Mouse (Mus musculus): Measurements from ENCODE around the gene Phf19.

Phf19 gene

GRCm38 (mm10) chr2:34884186-34884585, 29.6 kb downstream of the Phf19 start:
- CTCF ChIA-PET = interaction anchor here (0.6 to 2.3 kb wide), 5 partner anchors 13 to 59 kb away, joined by 3 to 10 read pairs (median 4); no protein-coding TSS in a partner anchor
- POLR2A ChIA-PET = interaction anchor here in 2 of 4 experiments (1.0 to 1.6 kb wide), 3 partner anchors 10 to 21 kb away, joined by 3 to 8 read pairs (median 4); partner anchors contain the start of genes Cutal (in 1 of the 2) and Psmd5 (in 1 of the 2)

- CTCF ChIA-PET = no interaction called here
These were observed 30.6 kb downstream of the Phf19 start for GRCm38 (mm10) chr2:34883190-34883589.

GRCm38 (mm10) chr2:34882757-34883156, 31.1 kb downstream of the Phf19 start:
- CTCF ChIA-PET = no interaction called here
- POLR2A ChIA-PET = interaction anchor here in 3 of 4 experiments (0.7 to 4.7 kb wide), 4 partner anchors 11 to 90 kb away, joined by 3 to 37 read pairs (median 4); no protein-coding TSS in a partner anchor

More at GRCm38 (mm10) chr2:34883190-34883589, 30.6 kb downstream of the Phf19 start:
- POLR2A ChIA-PET = interaction anchor here in 2 of 4 experiments (1.0 to 1.6 kb wide), 3 partner anchors 9 to 89 kb away, joined by 3 to 8 read pairs (median 3); partner anchors contain the start of genes Cutal (in 1 of the 2) and Psmd5 (in 1 of the 2)

- ChIA-PET CTCF (interaction anchor here in 2 of 4 experiments (0.8 to 1.5 kb wide), 2 partner anchors 18 to 20 kb away, joined by 3 to 4 read pairs; no protein-coding TSS in a partner anchor), POLR2A (interaction anchor here in 2 of 4 experiments (1.2 to 4.7 kb wide), 4 partner anchors 9 to 35 kb away, joined by 3 to 37 read pairs (median 9); no protein-coding TSS in a partner anchor)
These were observed 33.8 kb downstream of the Phf19 start for GRCm38 (mm10) chr2:34880054-34880453.

- ChIA-PET CTCF (interaction anchor here in 2 of 4 experiments (0.5 to 0.7 kb wide), 3 partner anchors 10 to 248 kb away, joined by 3 to 4 read pairs (median 4); no protein-coding TSS in a partner anchor), POLR2A (interaction anchor here in 3 of 4 experiments (0.5 to 2.2 kb wide), 12 partner anchors 9 to 1293 kb away, joined by 3 to 7 read pairs (median 3); partner anchors contain the start of gene Rabepk (in 1 of the 3))
These were observed 38.9 kb downstream of the Phf19 start, which contains the start of gene Psmd5 for GRCm38 (mm10) chr2:34874816-34875345. TSS of gene Psmd5 (minus strand) at chr2:34874968.

- POLR2A ChIA-PET = interaction anchor here in 3 of 4 experiments (0.5 to 2.2 kb wide), 11 partner anchors 10 to 1292 kb away, joined by 3 to 7 read pairs (median 3); partner anchors contain the start of gene Rabepk (in 1 of the 3)
- CTCF ChIA-PET = interaction anchor here in 1 of 4 experiments (0.7 kb wide), 1 partner anchor 23 kb away, joined by 4 read pairs; no protein-coding TSS in a partner anchor
These were observed 39.6 kb downstream of the Phf19 start, which contains the start of gene Cutal for GRCm38 (mm10) chr2:34874271-34874670. TSS of gene Cutal (plus strand) at chr2:34874396.

- ChIA-PET CTCF (interaction anchor here in 2 of 4 experiments (0.6 to 2.2 kb wide), 3 partner anchors 27 to 503 kb away, joined by 3 to 5 read pairs (median 3); no protein-coding TSS in a partner anchor), POLR2A (interaction anchor here (0.5 to 5.0 kb wide), 77 partner anchors 8 to 1380 kb away, joined by 3 to 40 read pairs (median 4); partner anchors contain the start of genes Fbxw2 (in 3 of the 4), Cntrl (in 2 of the 4), Gm34653 (in 2 of the 4) and Hspa5 (in 2 of the 4))
These were observed 43.0 kb downstream of the Phf19 start for GRCm38 (mm10) chr2:34870520-34871474.

- ChIA-PET POLR2A (interaction anchor here in 3 of 4 experiments (0.6 to 5.0 kb wide), 35 partner anchors 9 to 1379 kb away, joined by 3 to 40 read pairs (median 6); partner anchors contain the start of genes Fbxw2 (in 2 of the 3), Rabepk (in 2 of the 3), AI182371 (in 1 of the 3) and Cntrl (in 1 of the 3)), CTCF (interaction anchor here in 2 of 4 experiments (0.6 to 2.2 kb wide), 2 partner anchors 21 to 28 kb away, joined by 4 to 5 read pairs; no protein-coding TSS in a partner anchor)
These were observed 44.1 kb downstream of the Phf19 start for GRCm38 (mm10) chr2:34869680-34870079.

- ChIA-PET CTCF (no interaction called here), POLR2A (interaction anchor here in 1 of 4 experiments (1.3 to 3.4 kb wide), 2 partner anchors 8 to 13 kb away, joined by 5 to 23 read pairs; no protein-coding TSS in a partner anchor)
These were observed 56.1 kb downstream of the Phf19 start for GRCm38 (mm10) chr2:34857728-34858127.

GRCm38 (mm10) chr2:34855265-34855664, 58.6 kb downstream of the Phf19 start:
- POLR2A ChIA-PET = interaction anchor here in 3 of 4 experiments (0.8 to 3.4 kb wide), 17 partner anchors 8 to 84 kb away, joined by 3 to 23 read pairs (median 4); partner anchors contain the start of genes Cutal (in 1 of the 3), Hspa5 (in 1 of the 3) and Psmd5 (in 1 of the 3)
- CTCF ChIA-PET = interaction anchor here (0.5 to 2.2 kb wide), 14 partner anchors 12 to 542 kb away, joined by 3 to 8 read pairs (median 4); partner anchors contain the start of gene Fbxw2 (in 1 of the 4)

GRCm38 (mm10) chr2:34847702-34848101, 66.1 kb downstream of the Phf19 start:
- ChIA-PET POLR2A (interaction anchor here in 2 of 4 experiments (1.2 to 2.4 kb wide), 4 partner anchors 8 to 76 kb away, joined by 3 to 10 read pairs (median 5); partner anchors contain the start of gene Hspa5 (in 1 of the 2)), CTCF (interaction anchor here in 1 of 4 experiments (0.6 to 1.7 kb wide), 2 partner anchors 12 to 64 kb away, joined by 3 read pairs; no protein-coding TSS in a partner anchor)
